Mouse (Mus musculus): ENCODE measurements around the gene Gm21970. TPM values are rescaled to one million over a fixed set of nuclear protein-coding genes. Genes with fewer than 3 reads are reported as not detected.

The Gm21970 gene
- polyA plus RNA-seq, 2 experiments = 0.04 TPM; not detected in 1

- no peak for DNase-seq (ENCODE audit: low read depth in 3 of 3, low spot score in 3 of 3)
- ATAC-seq (ENCODE audit: insufficient read depth) = no peak
- no peaks in the 10 kb centered on the region for H3K9me3 ChIP-seq (ENCODE audit: control insufficient read depth, low read length)
- 88% methylated on average over 8 of the region's 8 CpGs for WGBS (ENCODE audit: insufficient replicate concordance)
- H3K27me3 ChIP-seq (ENCODE audit: control insufficient read depth, insufficient read depth, low read length) = no peaks in the 10 kb centered on the region
- no peak overlapping the region for H3K4me2 ChIP-seq (ENCODE audit: low read depth)
- no peak overlapping the region for H3K27ac ChIP-seq
- H3K4me1 ChIP-seq (replicated peaks; ENCODE audit: control insufficient read depth in 2 of 2, insufficient read depth in 2 of 2, low read length in 1 of 2) = peaks cover 13 to 26% of the 10 kb centered on the region in 2 experiments
- TF ChIP-seq CTCF (IDR thresholded peaks at IDR 0.05; ENCODE audit: low read depth) = no peak
- no peak for TF ChIP-seq EP300 (IDR thresholded peaks at IDR 0.05; ENCODE audit: low read depth)
- no peak overlapping the region for H3K4me3 ChIP-seq (ENCODE audit: insufficient read depth in 1 of 2, low read depth in 2 of 2, low read length in 2 of 2)
- H3K36me3 ChIP-seq (replicated peaks; ENCODE audit: control insufficient read depth, insufficient read depth, low read depth) = peaks cover 38% of the 10 kb centered on the region
- no peak overlapping the region for H3K9ac ChIP-seq (replicated peaks)
Measured at GRCm38 (mm10) chr16:91404187-91404586, 12.7 kb downstream of the Gm21970 start.

GRCm38 (mm10) chr16:91404828-91405577, 13.5 kb downstream of the Gm21970 start:
- no peak for DNase-seq (ENCODE audit: low read depth in 3 of 3, low spot score in 3 of 3)
- Histone ChIP-seq H3K9ac (replicated peaks) (no peak overlapping the region), H3K4me1 (replicated peaks; ENCODE audit: control insufficient read depth in 2 of 2, insufficient read depth in 2 of 2, low read length in 1 of 2) (peaks cover 13 to 26% of the 10 kb centered on the region in 2 experiments), H3K4me2 (ENCODE audit: low read depth) (peak overlapping the region; percentile 99), H3K27me3 (ENCODE audit: control insufficient read depth, insufficient read depth, low read length) (no peaks in the 10 kb centered on the region), H3K36me3 (replicated peaks; ENCODE audit: control insufficient read depth, insufficient read depth, low read depth) (peaks cover 38% of the 10 kb centered on the region), H3K4me3 (ENCODE audit: insufficient read depth in 1 of 2, low read depth in 2 of 2, low read length in 2 of 2) (no peak overlapping the region; a peak in 1 of 4 replicates), H3K27ac (peak overlapping the region; percentile 8; the same call in 1 of the 2 replicates), H3K9me3 (ENCODE audit: control insufficient read depth, low read length) (no peaks in the 10 kb centered on the region)
- WGBS (ENCODE audit: insufficient replicate concordance) = 72% methylated on average over 10 of the region's 10 CpGs
- ATAC-seq (ENCODE audit: insufficient read depth) = no peak
- TF ChIP-seq EP300 (IDR thresholded peaks at IDR 0.05; ENCODE audit: low read depth) (no peak), CTCF (IDR thresholded peaks at IDR 0.05; ENCODE audit: low read depth) (no peak)

- Histone ChIP-seq H3K4me3 (ENCODE audit: insufficient read depth in 1 of 2, low read depth in 2 of 2, low read length in 2 of 2) (peak within 1 kb of the TSS; percentile 73 to 91), H3K4me1 (replicated peaks; ENCODE audit: control insufficient read depth in 2 of 2, insufficient read depth in 2 of 2, low read length in 1 of 2) (peaks cover 13 to 30% of the 10 kb centered on the region in 2 experiments)
Measured at GRCm38 (mm10) chr16:91405640-91406584, 14.4 kb downstream of the Gm21970 start, which contains the start of gene Il10rb. Gene Il10rb, plus strand, starts transcription at chr16:91406164.

GRCm38 (mm10) chr16:91406585-91407220, 15.2 kb downstream of the Gm21970 start:
- no peak for TF ChIP-seq CTCF (IDR thresholded peaks at IDR 0.05; ENCODE audit: low read depth)
- TF ChIP-seq EP300 (IDR thresholded peaks at IDR 0.05; ENCODE audit: low read depth) = no peak
- ATAC-seq (ENCODE audit: insufficient read depth) (peak; percentile 56), DNase-seq (ENCODE audit: low read depth in 3 of 3, low spot score in 3 of 3) (peak in 1 of 3 experiments; percentile 35)
- peak overlapping the region; percentile 79 for H3K27ac ChIP-seq
- 1% methylated on average over 13 of the region's 13 CpGs for WGBS (ENCODE audit: insufficient replicate concordance)
- H3K9me3 ChIP-seq (ENCODE audit: control insufficient read depth, low read length) = no peaks in the 10 kb centered on the region
- H3K36me3 ChIP-seq (replicated peaks; ENCODE audit: control insufficient read depth, insufficient read depth, low read depth) = peaks cover 31% of the 10 kb centered on the region
- peak overlapping the region; percentile 99 for H3K4me2 ChIP-seq (ENCODE audit: low read depth)
- peaks cover 13 to 28% of the 10 kb centered on the region in 2 experiments for H3K4me1 ChIP-seq (replicated peaks; ENCODE audit: control insufficient read depth in 2 of 2, insufficient read depth in 2 of 2, low read length in 1 of 2)
- peak overlapping the region; percentile 73 to 91 for H3K4me3 ChIP-seq (ENCODE audit: insufficient read depth in 1 of 2, low read depth in 2 of 2, low read length in 2 of 2)
- H3K27me3 ChIP-seq (ENCODE audit: control insufficient read depth, insufficient read depth, low read length) = no peaks in the 10 kb centered on the region
- H3K9ac ChIP-seq (replicated peaks) = peak overlapping the region; percentile 98

More at GRCm38 (mm10) chr16:91405640-91406584, 14.4 kb downstream of the Gm21970 start, which contains the start of gene Il10rb:
- Histone ChIP-seq H3K9ac (replicated peaks) (peak within 1 kb of the TSS; percentile 98), H3K36me3 (replicated peaks; ENCODE audit: control insufficient read depth, insufficient read depth, low read depth) (peaks cover 37% of the 10 kb centered on the region), H3K9me3 (ENCODE audit: control insufficient read depth, low read length) (no peaks in the 10 kb centered on the region), H3K27ac (peak within 1 kb of the TSS; percentile 79), H3K4me2 (ENCODE audit: low read depth) (peak within 1 kb of the TSS; percentile 99), H3K27me3 (ENCODE audit: control insufficient read depth, insufficient read depth, low read length) (no peaks in the 10 kb centered on the region)
- TF ChIP-seq EP300 (IDR thresholded peaks at IDR 0.05; ENCODE audit: low read depth) = no peak; the same call in 1 of the 2 replicates
- TF ChIP-seq CTCF (IDR thresholded peaks at IDR 0.05; ENCODE audit: low read depth) = no peak
- WGBS (ENCODE audit: insufficient replicate concordance) = 2% methylated on average over 51 of the region's 51 CpGs
- DNase-seq (ENCODE audit: low read depth in 3 of 3, low spot score in 3 of 3) (peak; percentile 60 to 67 (median 64)), ATAC-seq (ENCODE audit: insufficient read depth) (peak; percentile 91)

All from liver, embryonic 14.5 days (tissue).